Mouse (Mus musculus): ENCODE measurements around the gene Smyd5. TPM values are rescaled to one million over a fixed set of nuclear protein-coding genes. Genes with fewer than 3 reads are reported as not detected.

Smyd5 gene
- polyA plus RNA-seq, 1 experiment from 2014 or later: 30.5 TPM

DNA sequence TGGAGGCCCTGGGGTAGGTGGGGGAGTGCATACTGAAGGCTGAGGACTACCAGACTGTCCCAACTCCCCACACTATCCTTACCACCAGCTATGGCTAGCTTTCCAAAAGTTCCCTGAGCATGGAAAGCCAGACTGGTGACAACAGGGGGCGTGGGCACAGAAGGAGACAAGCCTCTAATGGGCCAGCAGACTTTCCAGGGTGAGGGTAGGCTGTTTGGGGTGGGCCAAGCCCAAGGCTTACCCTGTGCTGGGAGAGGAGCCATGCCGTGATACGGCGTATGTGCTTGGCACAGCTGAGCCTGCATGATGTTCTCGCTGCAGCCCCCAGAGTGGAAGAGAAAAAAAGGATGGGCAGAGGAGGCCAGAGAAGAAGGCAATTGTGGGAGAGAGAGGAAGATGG, 48.2 kb downstream of the Smyd5 start:
- Histone ChIP-seq H3K27me3 (ENCODE audit: control insufficient read depth, insufficient read depth, low read length) (peaks cover 71% of the 10 kb centered on the region), H3K9ac (ENCODE audit: low read length) (no peak overlapping the region), H3K36me3 (ENCODE audit: control insufficient read depth, insufficient read depth, low read length) (no peaks in the 10 kb centered on the region), H3K9me3 (ENCODE audit: control insufficient read depth, low read length) (0 out of 2 replicates have a peak, but pooled peaks cover 8% of the 10 kb centered on the region), H3K4me2 (ENCODE audit: low read length) (no peak overlapping the region), H3K4me3 (ENCODE audit: control insufficient read depth in 1 of 2, insufficient read depth in 1 of 2, low read depth in 1 of 2, low read length in 2 of 2) (no peak overlapping the region), H3K4me1 (ENCODE audit: control insufficient read depth in 2 of 2, insufficient read depth in 2 of 2, low read length in 2 of 2) (no peaks in the 10 kb centered on the region; a peak in 1 of 4 replicates), H3K27ac (replicated peaks in 1 of 2; ENCODE audit: control insufficient read depth in 1 of 2, insufficient read depth in 1 of 2, low read depth in 2 of 2, low read length in 2 of 2) (no peak overlapping the region)
- ATAC-seq (ENCODE audit: insufficient number of reproducible peaks, insufficient read depth, low FRiP score, low read depth): no peak
- 75% methylated on average over 5 of the region's 5 CpGs for WGBS

DNA sequence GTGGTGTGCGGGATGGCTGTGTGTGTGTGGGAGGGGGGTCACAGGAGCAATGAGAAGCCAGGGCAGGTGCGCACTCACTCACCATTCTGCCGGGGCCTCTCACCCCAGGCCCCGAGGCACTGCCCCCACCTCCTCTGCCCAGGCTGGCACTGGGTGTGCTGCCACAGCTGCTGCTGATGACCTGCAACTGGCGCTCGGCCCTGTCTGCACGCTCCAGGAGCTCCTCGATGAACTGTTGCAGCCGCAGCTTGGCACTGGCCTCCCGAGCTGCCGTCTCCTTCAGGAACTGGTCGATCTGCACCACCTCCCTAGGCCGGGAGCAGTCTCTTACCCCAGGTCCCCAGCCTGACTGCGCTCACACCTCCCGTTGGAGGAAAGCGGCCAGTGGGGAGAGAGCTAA, 48.9 kb downstream of the Smyd5 start:
- peaks cover 78% of the 10 kb centered on the region for H3K27me3 ChIP-seq (ENCODE audit: control insufficient read depth, insufficient read depth, low read length)
- WGBS: 66% methylated on average over 16 of the region's 16 CpGs
- no peak overlapping the region for H3K4me2 ChIP-seq (ENCODE audit: low read length)
- H3K4me3 ChIP-seq (ENCODE audit: control insufficient read depth in 1 of 2, insufficient read depth in 1 of 2, low read depth in 1 of 2, low read length in 2 of 2): no peak overlapping the region
- H3K36me3 ChIP-seq (ENCODE audit: control insufficient read depth, insufficient read depth, low read length): no peaks in the 10 kb centered on the region
- no peak overlapping the region for H3K27ac ChIP-seq (replicated peaks in 1 of 2; ENCODE audit: control insufficient read depth in 1 of 2, insufficient read depth in 1 of 2, low read depth in 2 of 2, low read length in 2 of 2)
- H3K4me1 ChIP-seq (ENCODE audit: control insufficient read depth in 2 of 2, insufficient read depth in 2 of 2, low read length in 2 of 2): no peaks in the 10 kb centered on the region; a peak in 1 of 4 replicates
- no peak for ATAC-seq (ENCODE audit: insufficient number of reproducible peaks, insufficient read depth, low FRiP score, low read depth)
- H3K9ac ChIP-seq (ENCODE audit: low read length): no peak overlapping the region
- 0 out of 2 replicates have a peak, but pooled peaks cover 8% of the 10 kb centered on the region for H3K9me3 ChIP-seq (ENCODE audit: control insufficient read depth, low read length)

DNA sequence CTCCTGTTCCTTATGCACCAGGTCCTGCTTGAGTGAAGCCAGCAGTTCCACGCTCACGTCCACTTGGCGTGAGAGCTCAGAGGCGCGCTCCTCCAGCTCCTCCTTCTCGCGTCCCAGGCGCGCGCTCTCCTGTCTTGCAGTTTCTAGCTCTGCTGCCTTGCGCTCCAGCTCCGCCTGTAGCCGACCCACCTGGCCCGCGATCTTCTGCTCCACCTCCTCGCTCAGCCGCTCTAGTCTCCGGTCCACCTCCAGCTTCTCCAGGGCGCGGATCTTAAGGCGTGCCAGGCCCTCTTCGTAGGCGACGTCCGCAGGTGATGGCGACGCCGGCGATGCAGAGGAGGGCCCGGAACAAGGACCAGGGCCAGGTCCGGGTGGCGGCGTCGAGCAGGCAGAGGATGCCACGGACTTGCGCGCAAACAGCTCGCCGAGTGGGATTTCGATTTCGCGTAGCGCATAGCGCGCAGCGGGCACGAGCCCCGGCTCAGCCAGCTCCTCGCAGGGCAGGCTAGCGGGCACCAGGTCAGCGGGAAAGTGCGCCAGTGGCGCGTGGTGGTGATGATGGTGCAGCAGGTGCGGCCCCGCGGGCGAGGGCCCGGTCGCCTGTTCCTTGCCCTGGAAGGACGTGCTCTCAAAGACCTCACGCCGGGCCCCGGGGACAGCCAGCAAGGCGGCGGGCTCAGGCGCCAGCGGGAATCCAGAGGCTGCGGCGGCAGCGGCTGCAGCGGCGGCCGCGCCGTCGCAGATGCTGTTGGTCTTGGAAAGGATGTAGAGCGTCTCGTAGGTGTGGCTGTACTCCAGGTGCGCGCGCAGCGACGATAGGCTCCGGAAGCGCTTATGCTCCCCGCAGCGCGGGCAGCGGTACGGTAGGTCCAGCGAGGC, 52.3 kb downstream of the Smyd5 start:
- Histone ChIP-seq H3K9ac (ENCODE audit: low read length) (no peak overlapping the region), H3K36me3 (ENCODE audit: control insufficient read depth, insufficient read depth, low read length) (no peaks in the 10 kb centered on the region), H3K9me3 (ENCODE audit: control insufficient read depth, low read length) (0 out of 2 replicates have a peak, but pooled peaks cover 8% of the 10 kb centered on the region), H3K27ac (replicated peaks in 1 of 2; ENCODE audit: control insufficient read depth in 1 of 2, insufficient read depth in 1 of 2, low read depth in 2 of 2, low read length in 2 of 2) (no peak overlapping the region), H3K4me2 (ENCODE audit: low read length) (peak overlapping the region; percentile 44), H3K4me3 (ENCODE audit: control insufficient read depth in 1 of 2, insufficient read depth in 1 of 2, low read depth in 1 of 2, low read length in 2 of 2) (peak overlapping the region; percentile 12 to 22; a peak in 3 of 4 replicates), H3K27me3 (ENCODE audit: control insufficient read depth, insufficient read depth, low read length) (peaks cover 71% of the 10 kb centered on the region), H3K4me1 (ENCODE audit: control insufficient read depth in 2 of 2, insufficient read depth in 2 of 2, low read length in 2 of 2) (no peaks in the 10 kb centered on the region; a peak in 1 of 4 replicates)
- 3% methylated on average over 89 of the region's 92 CpGs for WGBS
- ATAC-seq (ENCODE audit: insufficient number of reproducible peaks, insufficient read depth, low FRiP score, low read depth): no peak

DNA sequence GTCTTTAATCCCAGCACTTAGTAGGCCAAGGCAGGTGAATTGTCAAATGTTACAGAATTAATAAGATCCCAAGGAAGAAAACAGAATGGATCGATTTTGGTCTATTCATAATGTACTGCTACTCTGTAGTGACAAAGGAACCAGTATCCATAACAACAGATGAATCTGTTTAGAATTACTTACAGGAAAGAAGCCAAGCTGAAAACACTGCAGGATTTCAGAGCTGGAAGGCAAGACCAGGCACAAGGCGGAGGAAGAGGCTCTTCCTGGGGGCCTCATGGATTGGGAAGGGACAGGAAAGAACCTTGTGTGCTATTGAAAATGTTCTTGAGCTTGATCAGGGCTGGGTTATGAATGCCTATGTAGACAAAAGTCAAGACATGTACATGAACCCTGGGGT, 53.9 kb downstream of the Smyd5 start:
- Histone ChIP-seq H3K4me3 (ENCODE audit: control insufficient read depth in 1 of 2, insufficient read depth in 1 of 2, low read depth in 1 of 2, low read length in 2 of 2) (no peak overlapping the region), H3K9ac (ENCODE audit: low read length) (no peak overlapping the region), H3K27ac (replicated peaks in 1 of 2; ENCODE audit: control insufficient read depth in 1 of 2, insufficient read depth in 1 of 2, low read depth in 2 of 2, low read length in 2 of 2) (no peak overlapping the region), H3K4me2 (ENCODE audit: low read length) (no peak overlapping the region), H3K4me1 (ENCODE audit: control insufficient read depth in 2 of 2, insufficient read depth in 2 of 2, low read length in 2 of 2) (no peaks in the 10 kb centered on the region; a peak in 1 of 4 replicates), H3K9me3 (ENCODE audit: control insufficient read depth, low read length) (0 out of 2 replicates have a peak, but pooled peaks cover 8% of the 10 kb centered on the region), H3K36me3 (ENCODE audit: control insufficient read depth, insufficient read depth, low read length) (no peaks in the 10 kb centered on the region), H3K27me3 (ENCODE audit: control insufficient read depth, insufficient read depth, low read length) (peaks cover 63% of the 10 kb centered on the region)
- 69% methylated on average over 2 of the region's 2 CpGs for WGBS
- no peak for ATAC-seq (ENCODE audit: insufficient number of reproducible peaks, insufficient read depth, low FRiP score, low read depth)

DNA sequence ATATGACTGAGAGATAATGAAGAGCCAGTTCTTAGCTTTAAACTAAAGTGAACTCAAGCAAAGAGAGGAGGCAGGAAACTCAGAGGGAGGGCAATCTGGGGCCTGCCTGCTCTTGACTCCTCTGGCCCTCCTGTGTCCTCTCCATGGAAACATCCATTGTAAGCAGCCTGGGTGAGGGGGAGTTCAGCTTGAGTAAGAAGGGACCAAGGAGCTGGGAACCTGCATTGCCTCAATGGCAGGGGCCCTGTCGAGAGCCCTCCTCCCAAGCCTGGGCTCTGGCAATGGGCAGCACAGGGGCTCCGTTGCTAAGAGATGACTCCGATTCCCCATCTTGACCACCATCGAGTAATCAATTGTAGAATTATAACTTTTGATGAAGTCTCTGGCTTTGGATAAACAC, 56.7 kb downstream of the Smyd5 start:
- Histone ChIP-seq H3K9me3 (ENCODE audit: control insufficient read depth, low read length) (no peaks in the 10 kb centered on the region), H3K27ac (replicated peaks in 1 of 2; ENCODE audit: control insufficient read depth in 1 of 2, insufficient read depth in 1 of 2, low read depth in 2 of 2, low read length in 2 of 2) (no peak overlapping the region), H3K9ac (ENCODE audit: low read length) (no peak overlapping the region), H3K4me1 (ENCODE audit: control insufficient read depth in 2 of 2, insufficient read depth in 2 of 2, low read length in 2 of 2) (no peaks in the 10 kb centered on the region; a peak in 1 of 4 replicates), H3K36me3 (ENCODE audit: control insufficient read depth, insufficient read depth, low read length) (no peaks in the 10 kb centered on the region), H3K4me2 (ENCODE audit: low read length) (no peak overlapping the region), H3K27me3 (ENCODE audit: control insufficient read depth, insufficient read depth, low read length) (peaks cover 37% of the 10 kb centered on the region), H3K4me3 (ENCODE audit: control insufficient read depth in 1 of 2, insufficient read depth in 1 of 2, low read depth in 1 of 2, low read length in 2 of 2) (no peak overlapping the region)
- 75% methylated on average over 4 of the region's 4 CpGs for WGBS
- no peak for ATAC-seq (ENCODE audit: insufficient number of reproducible peaks, insufficient read depth, low FRiP score, low read depth)

DNA sequence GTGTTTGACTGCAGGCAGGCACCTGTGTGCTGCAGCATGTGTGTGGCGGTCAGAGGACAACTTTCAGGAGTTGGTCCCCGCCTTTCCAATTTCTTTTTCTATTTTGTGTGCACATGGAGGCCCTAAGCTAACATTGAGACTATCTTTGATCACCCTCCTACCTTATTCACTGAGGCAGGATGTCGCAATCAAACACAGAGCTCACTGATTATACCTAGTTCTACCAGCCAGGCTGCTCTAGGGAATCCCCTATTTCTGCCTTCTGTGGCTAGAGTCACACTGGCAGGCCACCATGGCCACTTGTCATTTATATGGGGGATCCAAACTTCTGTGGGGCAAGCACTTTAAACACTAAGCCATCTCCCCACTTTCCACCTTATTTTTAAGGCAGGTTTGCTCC, 57.9 kb downstream of the Smyd5 start:
- H3K4me1 ChIP-seq (ENCODE audit: control insufficient read depth in 2 of 2, insufficient read depth in 2 of 2, low read length in 2 of 2): no peaks in the 10 kb centered on the region
- H3K36me3 ChIP-seq (ENCODE audit: control insufficient read depth, insufficient read depth, low read length): no peaks in the 10 kb centered on the region
- peaks cover 25% of the 10 kb centered on the region for H3K27me3 ChIP-seq (ENCODE audit: control insufficient read depth, insufficient read depth, low read length)
- H3K27ac ChIP-seq (replicated peaks in 1 of 2; ENCODE audit: control insufficient read depth in 1 of 2, insufficient read depth in 1 of 2, low read depth in 2 of 2, low read length in 2 of 2): no peak overlapping the region
- WGBS: 86% methylated on average over 3 of the region's 3 CpGs
- H3K4me3 ChIP-seq (ENCODE audit: control insufficient read depth in 1 of 2, insufficient read depth in 1 of 2, low read depth in 1 of 2, low read length in 2 of 2): no peak overlapping the region
- no peak overlapping the region for H3K9ac ChIP-seq (ENCODE audit: low read length)
- no peak for ATAC-seq (ENCODE audit: insufficient number of reproducible peaks, insufficient read depth, low FRiP score, low read depth)
- H3K4me2 ChIP-seq (ENCODE audit: low read length): no peak overlapping the region
- no peaks in the 10 kb centered on the region for H3K9me3 ChIP-seq (ENCODE audit: control insufficient read depth, low read length)

DNA sequence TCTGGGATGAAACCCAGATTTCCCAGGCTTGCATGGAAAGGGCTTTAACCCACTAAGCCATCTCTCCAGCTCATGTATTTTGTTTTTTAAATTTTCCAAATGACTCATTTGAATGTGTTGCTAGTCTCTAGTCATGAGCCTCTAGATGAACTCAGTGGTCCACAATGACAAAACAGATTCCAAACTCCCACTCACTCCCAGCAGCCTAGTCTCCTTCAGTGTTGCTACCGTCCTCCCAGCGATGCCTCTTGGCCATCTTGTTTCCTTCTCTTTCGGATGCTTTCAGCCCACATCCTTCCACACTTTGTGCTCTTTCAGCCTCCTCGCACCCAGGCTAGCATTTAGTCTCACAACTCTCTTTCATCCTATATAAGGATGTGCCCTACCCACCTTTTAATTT, 58.5 kb downstream of the Smyd5 start:
- no peak overlapping the region for H3K4me2 ChIP-seq (ENCODE audit: low read length)
- H3K36me3 ChIP-seq (ENCODE audit: control insufficient read depth, insufficient read depth, low read length): no peaks in the 10 kb centered on the region
- no peaks in the 10 kb centered on the region for H3K9me3 ChIP-seq (ENCODE audit: control insufficient read depth, low read length)
- H3K9ac ChIP-seq (ENCODE audit: low read length): no peak overlapping the region
- H3K27me3 ChIP-seq (ENCODE audit: control insufficient read depth, insufficient read depth, low read length): peaks cover 19% of the 10 kb centered on the region
- no peak for ATAC-seq (ENCODE audit: insufficient number of reproducible peaks, insufficient read depth, low FRiP score, low read depth)
- H3K4me3 ChIP-seq (ENCODE audit: control insufficient read depth in 1 of 2, insufficient read depth in 1 of 2, low read depth in 1 of 2, low read length in 2 of 2): no peak overlapping the region
- no peaks in the 10 kb centered on the region for H3K4me1 ChIP-seq (ENCODE audit: control insufficient read depth in 2 of 2, insufficient read depth in 2 of 2, low read length in 2 of 2)
- no peak overlapping the region for H3K27ac ChIP-seq (replicated peaks in 1 of 2; ENCODE audit: control insufficient read depth in 1 of 2, insufficient read depth in 1 of 2, low read depth in 2 of 2, low read length in 2 of 2)
- 79% methylated on average over 4 of the region's 4 CpGs for WGBS

All from heart, embryonic 14.5 days (tissue).